Comparison of ENCODE assay signal across 8 mouse cellular contexts in the genomic region with DNA sequence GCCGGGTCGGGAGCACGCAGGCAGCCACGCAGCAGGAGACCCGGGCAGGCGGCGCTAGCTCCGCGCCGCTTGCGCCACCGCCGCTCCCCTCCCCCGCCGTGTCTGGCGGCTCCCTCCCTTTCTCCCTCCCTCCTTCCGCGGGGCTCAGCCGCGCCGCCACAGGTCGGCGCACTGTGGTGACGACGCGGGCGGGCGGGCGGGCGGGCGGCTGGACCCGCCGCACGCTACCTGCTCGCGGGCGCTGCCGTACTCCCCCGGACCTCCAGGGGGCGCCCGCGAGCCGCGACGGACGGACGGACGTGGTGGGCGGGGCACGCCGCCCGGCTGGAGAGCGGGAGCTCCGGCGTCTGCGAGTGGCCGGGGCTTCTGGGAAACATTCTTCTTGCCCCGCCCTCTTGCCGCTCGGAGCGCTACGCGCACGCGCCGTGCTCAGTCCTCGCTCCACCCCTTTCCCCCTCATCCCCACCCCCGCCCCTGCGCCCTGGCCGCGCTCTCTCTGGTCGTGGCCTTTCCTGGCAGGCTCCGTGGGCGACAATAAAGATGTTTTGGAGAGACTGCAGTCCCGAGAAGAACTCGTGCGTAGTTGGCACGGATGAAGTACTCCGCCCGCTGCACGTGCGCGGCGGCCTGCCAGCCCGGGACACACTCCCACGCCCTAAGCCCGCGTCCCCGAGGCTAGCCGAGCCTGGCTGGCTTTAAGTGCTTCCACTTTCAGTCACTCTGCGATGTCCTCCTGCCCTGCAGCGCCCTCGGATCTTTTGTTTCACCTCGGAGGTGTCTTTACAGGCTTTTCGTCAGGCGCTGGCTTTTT. TPM values are rescaled to one million over a fixed set of nuclear protein-coding genes. Genes with fewer than 3 reads are reported as not detected.
DNase-seq lines count a peak whose midpoint lies in the region; ATAC-seq and TF ChIP-seq lines count a peak whose summit lies in the region.

TSS of gene Scaf11 (minus strand) at position 114 of the 811 bp plus-strand sequence.

- peaks cover 29% of the 10 kb centered on the region for H3K36me3 ChIP-seq in C2C12 (ENCODE audit: control insufficient read depth, insufficient read depth)
- peaks cover 29% of the 10 kb centered on the region for H3K36me3 ChIP-seq in erythroblast, embryonic 14.5 days (ENCODE audit: control insufficient read depth)
- no peaks in the 10 kb centered on the region for H3K36me3 ChIP-seq in heart, embryonic 12.5 days
- no peaks in the 10 kb centered on the region for H3K36me3 ChIP-seq in kidney, postnatal 0 days (ENCODE audit: insufficient read depth, low read length)
- peaks cover 3% of the 10 kb centered on the region; the same call in 1 of the 2 replicates for H3K36me3 ChIP-seq in liver, embryonic 11.5 days (ENCODE audit: control insufficient read depth, insufficient read depth, low read length)
- no peaks in the 10 kb centered on the region for H3K36me3 ChIP-seq in stomach, embryonic 14.5 days (ENCODE audit: control insufficient read depth, insufficient read depth, low read length)

- peaks cover 62% of the 10 kb centered on the region for H3K79me2 ChIP-seq in C2C12 (ENCODE audit: control insufficient read depth, insufficient read depth)

- peak within 1 kb of the TSS; percentile 84 for H3K4me2 ChIP-seq in heart, embryonic 12.5 days
- H3K4me2 ChIP-seq in kidney, postnatal 0 days (ENCODE audit: low read length), result peak within 1 kb of the TSS; percentile 96
- H3K4me2 ChIP-seq in liver, embryonic 11.5 days, result peak within 1 kb of the TSS; percentile 88
- peak within 1 kb of the TSS; percentile 79 for H3K4me2 ChIP-seq in stomach, embryonic 14.5 days (replicated peaks; ENCODE audit: low read depth, low read length)

- H3K9me3 ChIP-seq in erythroblast, embryonic 14.5 days (ENCODE audit: control insufficient read depth, low read length), result peaks cover 10% of the 10 kb centered on the region
- no peaks in the 10 kb centered on the region for H3K9me3 ChIP-seq in heart, embryonic 12.5 days (replicated peaks)
- no peaks in the 10 kb centered on the region for H3K9me3 ChIP-seq in kidney, postnatal 0 days (replicated peaks; ENCODE audit: low read length)
- no peaks in the 10 kb centered on the region for H3K9me3 ChIP-seq in liver, embryonic 11.5 days (ENCODE audit: control insufficient read depth, low read length)
- H3K9me3 ChIP-seq in stomach, embryonic 14.5 days (ENCODE audit: control insufficient read depth, low read depth, low read length), result no peaks in the 10 kb centered on the region

- peak within 1 kb of the TSS; percentile 100 for H3K9ac ChIP-seq in heart, embryonic 12.5 days
- peak within 1 kb of the TSS; percentile 99 for H3K9ac ChIP-seq in kidney, postnatal 0 days (ENCODE audit: low read depth, low read length)
- H3K9ac ChIP-seq in liver, embryonic 11.5 days (ENCODE audit: low read depth, low read length), result peak within 1 kb of the TSS; percentile 99
- peak within 1 kb of the TSS; percentile 98 for H3K9ac ChIP-seq in stomach, embryonic 14.5 days (replicated peaks; ENCODE audit: low read depth, low read length)

- under 1% methylated on average over 78 of the region's 96 CpGs for WGBS in heart, embryonic 12.5 days
- under 1% methylated on average over 54 of the region's 96 CpGs for WGBS in kidney, postnatal 0 days
- WGBS in liver, embryonic 11.5 days, result under 1% methylated on average over 69 of the region's 96 CpGs
- WGBS in stomach, embryonic 14.5 days, result under 1% methylated on average over 80 of the region's 96 CpGs

- peak; percentile 96 for ATAC-seq in heart, embryonic 12.5 days (ENCODE audit: insufficient number of reproducible peaks, low FRiP score)
- peak; percentile 92 for ATAC-seq in kidney, postnatal 0 days (replicated peaks; ENCODE audit: low FRiP score, low read depth)
- ATAC-seq in liver, embryonic 11.5 days (replicated peaks; ENCODE audit: low FRiP score), result peak; percentile 91
- peak; percentile 94 for ATAC-seq in stomach, embryonic 14.5 days (ENCODE audit: insufficient number of reproducible peaks, insufficient read depth, low FRiP score, low read depth)

- H3K4me3 ChIP-seq in C2C12 (ENCODE audit: insufficient read depth, poor library complexity, severe bottlenecking), result peak within 1 kb of the TSS; percentile 91
- peak within 1 kb of the TSS; percentile 97 for H3K4me3 ChIP-seq in erythroblast, embryonic 14.5 days (replicated peaks)
- H3K4me3 ChIP-seq in heart, embryonic 12.5 days, result peak within 1 kb of the TSS; percentile 98
- peak within 1 kb of the TSS; percentile 92 for H3K4me3 ChIP-seq in kidney, postnatal 0 days (replicated peaks; ENCODE audit: low read depth, low read length)
- peak within 1 kb of the TSS; percentile 98 for H3K4me3 ChIP-seq in liver, embryonic 11.5 days (ENCODE audit: low read depth, low read length)
- H3K4me3 ChIP-seq in stomach, embryonic 14.5 days (ENCODE audit: low read depth, low read length), result peak within 1 kb of the TSS; percentile 88

- TF ChIP-seq CTCF in C2C12 (IDR thresholded peaks at IDR 0.05; ENCODE audit: control insufficient read depth, insufficient read depth, insufficient read length), result peak; percentile 91
- TF ChIP-seq CTCF in brain, embryonic 14.5 days (IDR thresholded peaks at IDR 0.05; ENCODE audit: borderline replicate concordance, extremely low read depth, insufficient read depth, insufficient read length), result peak; percentile 74
- TF ChIP-seq CTCF in kidney, postnatal 0 days (IDR thresholded peaks at IDR 0.05; ENCODE audit: low read depth), result peak; percentile 75

- H3ac ChIP-seq in C2C12 (ENCODE audit: control insufficient read depth, insufficient read length, low read depth), result peak within 1 kb of the TSS; percentile 97

- peaks cover 52% of the 10 kb centered on the region for H3K4me1 ChIP-seq in erythroblast, embryonic 14.5 days (ENCODE audit: control insufficient read depth)
- H3K4me1 ChIP-seq in heart, embryonic 12.5 days (replicated peaks), result peaks cover 34% of the 10 kb centered on the region
- H3K4me1 ChIP-seq in kidney, postnatal 0 days (replicated peaks; ENCODE audit: insufficient read depth, low read length), result peaks cover 11% of the 10 kb centered on the region; the same call in 1 of the 2 replicates
- peaks cover 29% of the 10 kb centered on the region for H3K4me1 ChIP-seq in liver, embryonic 11.5 days (replicated peaks; ENCODE audit: control insufficient read depth, insufficient read depth, low read length)
- H3K4me1 ChIP-seq in stomach, embryonic 14.5 days (ENCODE audit: control insufficient read depth, insufficient read depth, low read length), result peaks cover 20% of the 10 kb centered on the region

- peak within 1 kb of the TSS; percentile 100 for H3K27ac ChIP-seq in heart, embryonic 12.5 days (ENCODE audit: poor library complexity, severe bottlenecking)
- H3K27ac ChIP-seq in kidney, postnatal 0 days, result peak within 1 kb of the TSS; percentile 100
- peak within 1 kb of the TSS; percentile 99 for H3K27ac ChIP-seq in liver, embryonic 11.5 days (ENCODE audit: low read depth, low read length)
- peak within 1 kb of the TSS; percentile 99 for H3K27ac ChIP-seq in stomach, embryonic 14.5 days (ENCODE audit: low read length)

- peaks cover 42% of the 10 kb centered on the region for H3K79me3 ChIP-seq in C2C12 (ENCODE audit: low read depth)

- no peaks in the 10 kb centered on the region for H3K27me3 ChIP-seq in C2C12 (ENCODE audit: control insufficient read depth, insufficient read depth, insufficient read length)
- no peaks in the 10 kb centered on the region for H3K27me3 ChIP-seq in erythroblast, embryonic 14.5 days (ENCODE audit: control insufficient read depth)
- no peaks in the 10 kb centered on the region for H3K27me3 ChIP-seq in heart, embryonic 12.5 days (replicated peaks)
- H3K27me3 ChIP-seq in kidney, postnatal 0 days (ENCODE audit: insufficient read depth, low read length), result no peaks in the 10 kb centered on the region
- H3K27me3 ChIP-seq in liver, embryonic 11.5 days (replicated peaks; ENCODE audit: control insufficient read depth, insufficient read depth, low read length), result no peaks in the 10 kb centered on the region
- no peaks in the 10 kb centered on the region for H3K27me3 ChIP-seq in stomach, embryonic 14.5 days (ENCODE audit: control insufficient read depth, insufficient read depth, low read length)

- TF ChIP-seq POLR2A in brain, embryonic 14.5 days (IDR thresholded peaks at IDR 0.05; ENCODE audit: borderline replicate concordance, extremely low read depth, insufficient read depth, insufficient read length, poor library complexity, severe bottlenecking), result peak; percentile 93

- DNase-seq in brain, embryonic 14.5 days (ENCODE audit: low read depth), result peak; percentile 98
- DNase-seq in kidney, postnatal 0 days (ENCODE audit: low spot score), result peak; percentile 98
- DNase-seq in liver, embryonic 11.5 days (ENCODE audit: low spot score), result peak; percentile 95
- DNase-seq in naive thymus-derived CD4-positive, alpha-beta T cell, adult 2 months (ENCODE audit: low read depth), result peak; percentile 98

TF ChIP-seq in C2C12, 6 proteins besides CTCF, POLR2A, EP300 and RAD21:
- TF ChIP-seq CEBPB (IDR thresholded peaks at IDR 0.05; ENCODE audit: low read depth) (peak; percentile 73), MYOG (IDR thresholded peaks at IDR 0.05; ENCODE audit: control insufficient read depth, extremely low read depth, insufficient read length) (no peak), MAX (IDR thresholded peaks at IDR 0.05) (peak; percentile 63)

RNA-seq across cellular contexts. Expression of gene Scaf11, which starts in this region (rescaled TPM):
- 31.5 TPM for polyA plus RNA-seq in C2C12 (2012; fragmentation: generic; extraction: Trizol)
- 28.1 and 34.9 TPM in 2 replicates for polyA plus RNA-seq in brain, embryonic 14.5 days (2012; rRNA removed)
- 2.7 TPM in 2 replicates for polyA plus RNA-seq in erythroblast, embryonic 14.5 days (2012)
- polyA plus RNA-seq in heart, embryonic 12.5 days (2016; fragmentation: Nextera tagmentation; extraction: Ambion mirVana), result 76.0 and 79.1 TPM in 2 replicates
- polyA plus RNA-seq in kidney, postnatal 0 days (2015; fragmentation: Nextera tagmentation; extraction: Ambion mirVana), result 80.0 and 81.5 TPM in 2 replicates
- polyA plus RNA-seq in liver, embryonic 11.5 days (2014; fragmentation: Nextera tagmentation; extraction: Ambion mirVana), result 105 and 106 TPM in 2 replicates
- 99.5 and 105 TPM in 2 replicates for polyA plus RNA-seq in stomach, embryonic 14.5 days (2014; fragmentation: Nextera tagmentation; extraction: Ambion mirVana)

Comparison
In these comparisons a context has a peak if more than half of its experiments do, and no peak if none do; other contexts are left out.
1. Peak in every context shown above with its lines: DNase-seq, ATAC-seq, H3K4me3 ChIP-seq and H3K27ac ChIP-seq.